Mouse (Mus musculus) heart, postnatal 0 days (tissue): ENCODE measurements around the gene Ntpcr.

ENCODE experiments used
- CTCF ChIP-seq: IDR thresholded peaks from 2 replicates; pipeline ENCODE4 v1.5.1; 2016; ENCODE audit warnings: antibody characterized with exemption, control low read depth, low read depth
- EP300 ChIP-seq: IDR thresholded peaks from 2 replicates; pipeline ENCODE4 v1.6.1; 2016; ENCODE audit warnings: antibody characterized with exemption, low read depth

DNA sequence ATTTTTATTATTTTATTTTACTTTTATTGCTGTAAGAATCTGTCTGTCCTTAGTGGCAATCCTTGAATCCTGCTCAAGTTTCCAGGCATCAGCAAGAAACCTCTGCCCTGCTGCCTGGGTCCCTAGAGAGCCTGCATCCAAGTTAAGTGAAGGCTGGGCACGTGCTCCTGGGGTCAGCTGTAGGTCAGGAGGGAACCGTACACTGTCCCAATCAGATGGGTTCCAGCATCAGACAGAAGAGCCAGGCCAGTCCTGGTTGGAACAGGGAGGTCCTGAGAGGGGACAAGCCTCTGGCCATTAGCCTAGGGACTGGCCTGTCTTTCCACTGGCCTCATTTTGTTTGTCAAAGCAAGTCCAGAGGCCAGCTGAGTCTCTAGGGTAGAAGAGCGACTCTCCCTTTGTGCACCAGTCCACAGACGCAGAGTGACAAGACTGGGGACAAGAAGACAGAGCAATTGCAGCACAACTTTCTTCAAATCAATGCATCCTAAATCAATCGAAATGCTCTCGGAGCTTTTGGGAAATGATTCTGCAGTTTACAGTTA is 44.5 kb upstream of the Ntpcr start:
- no peak for TF ChIP-seq CTCF
- TF ChIP-seq EP300, result no peak
